Comparison of ENCODE assay signal across 8 mouse cellular contexts in genomic region chr7:100663190-100663589, GRCm38 (mm10). TPM values are rescaled to one million over a fixed set of nuclear protein-coding genes. Genes with fewer than 3 reads are reported as not detected.
DNase-seq lines count a peak whose midpoint lies in the region; ATAC-seq lines count a peak whose summit lies in the region.

No protein-coding gene starts in this region.

- DNase-seq in embryo, embryonic 10 days (ENCODE audit: low spot score), result peak; percentile 98
- DNase-seq in gastrocnemius, postnatal 14 days, result peak; percentile 95
- peak; percentile 85 to 93 for DNase-seq in left cerebral cortex, postnatal 10 days (ENCODE audit: extremely low spot score in 1 of 2, low spot score in 2 of 2)
- DNase-seq in right cerebral cortex, postnatal 14 days, result peak; percentile 95
- DNase-seq in urinary bladder, postnatal 25 days (ENCODE audit: low spot score), result peak; percentile 84

- intact Hi-C loops in gastrocnemius, postnatal 14 days (cut with DNase I; ENCODE audit: low total_unique reads), result no loop called here
- intact Hi-C loops in left cerebral cortex, postnatal 10 days (cut with DNase I), result no loop called here

- peak; percentile 81 for ATAC-seq in activated CD4-positive, CD25-positive, alpha-beta regulatory T cell, adult 4 months
- ATAC-seq in inflammation-experienced regulatory T-cells, adult 6 months, result peak; percentile 93
- ATAC-seq in megakaryocyte-erythroid progenitor cell, adult 5-6 weeks (replicated peaks; ENCODE audit: low FRiP score, low TSS enrichment, poor library complexity, severe bottlenecking), result peak; percentile 97

RNA-seq across cellular contexts. Expression of gene Plekhb1, which starts 1.0 kb away (rescaled TPM):
- under 1 TPM in 1 of 2 experiments, not detected in 1; 0.34 TPM for polyA plus RNA-seq in activated CD4-positive, CD25-positive, alpha-beta regulatory T cell, adult 4 months (2017; shearing (Covaris generic))
- total RNA-seq in gastrocnemius, postnatal 14 days (2021), result 10 to 100 TPM; 14.6 to 30.6 TPM
- polyA plus RNA-seq in inflammation-experienced regulatory T-cells, adult 6 months (2017; shearing (Covaris generic)), result under 1 TPM in 2 of 3 experiments, not detected in 1; 0.13 to 0.20 TPM
- total RNA-seq in left cerebral cortex, postnatal 10 days (2021), result 10 to 100 TPM; 27.2 to 30.9 TPM
- not detected in 2 replicates for total RNA-seq in megakaryocyte-erythroid progenitor cell, adult 5-6 weeks (2014; fragmentation: Nextera tagmentation)
- total RNA-seq in megakaryocyte-erythroid progenitor cell, adult 5-6 weeks (2017), result 0.05 TPM in 1 of 2 replicates, not detected in the other

RNA-seq across cellular contexts. Expression of gene Fam168a, which starts 43.2 kb away (rescaled TPM):
- 10 to 100 TPM; 17.3 to 18.0 TPM for polyA plus RNA-seq in activated CD4-positive, CD25-positive, alpha-beta regulatory T cell, adult 4 months (2017; shearing (Covaris generic))
- 10 to 100 TPM; 40.1 to 44.0 TPM for total RNA-seq in gastrocnemius, postnatal 14 days (2021)
- 10 to 100 TPM; 13.4 to 35.3 (median 26.6) TPM for polyA plus RNA-seq in inflammation-experienced regulatory T-cells, adult 6 months (2017; shearing (Covaris generic))
- 100 to 1,000 TPM; 267 to 276 TPM for total RNA-seq in left cerebral cortex, postnatal 10 days (2021)
- total RNA-seq in megakaryocyte-erythroid progenitor cell, adult 5-6 weeks (2014; fragmentation: Nextera tagmentation), result 26.9 and 35.9 TPM in 2 replicates
- 7.3 and 7.7 TPM in 2 replicates for total RNA-seq in megakaryocyte-erythroid progenitor cell, adult 5-6 weeks (2017)

RNA-seq across cellular contexts. Expression of gene Mrpl48, which starts 55.1 kb away (rescaled TPM):
- polyA plus RNA-seq in activated CD4-positive, CD25-positive, alpha-beta regulatory T cell, adult 4 months (2017; shearing (Covaris generic)), result 10 to 100 TPM; 60.1 to 76.0 TPM
- total RNA-seq in gastrocnemius, postnatal 14 days (2021), result 10 to 100 TPM; 74.4 to 77.5 TPM
- polyA plus RNA-seq in inflammation-experienced regulatory T-cells, adult 6 months (2017; shearing (Covaris generic)), result 10 to 100 TPM; 62.3 to 77.2 (median 72.0) TPM
- total RNA-seq in left cerebral cortex, postnatal 10 days (2021), result 10 to 100 TPM; 48.5 to 55.5 TPM
- 50.3 and 57.1 TPM in 2 replicates for total RNA-seq in megakaryocyte-erythroid progenitor cell, adult 5-6 weeks (2014; fragmentation: Nextera tagmentation)
- total RNA-seq in megakaryocyte-erythroid progenitor cell, adult 5-6 weeks (2017), result 93.1 and 138 TPM in 2 replicates

RNA-seq across cellular contexts. Expression of gene Rab6a, which starts 56.0 kb away (rescaled TPM):
- 10 to 100 TPM in 1 of 2 experiments, 1 to 10 TPM in 1; 8.7 to 12.6 TPM for polyA plus RNA-seq in activated CD4-positive, CD25-positive, alpha-beta regulatory T cell, adult 4 months (2017; shearing (Covaris generic))
- total RNA-seq in gastrocnemius, postnatal 14 days (2021), result 10 to 100 TPM; 56.3 to 59.5 TPM
- polyA plus RNA-seq in inflammation-experienced regulatory T-cells, adult 6 months (2017; shearing (Covaris generic)), result 10 to 100 TPM; 12.0 to 13.4 (median 12.4) TPM
- total RNA-seq in left cerebral cortex, postnatal 10 days (2021), result 100 to 1,000 TPM; 386 to 392 TPM
- 35.0 and 46.8 TPM in 2 replicates for total RNA-seq in megakaryocyte-erythroid progenitor cell, adult 5-6 weeks (2014; fragmentation: Nextera tagmentation)
- 50.5 and 53.1 TPM in 2 replicates for total RNA-seq in megakaryocyte-erythroid progenitor cell, adult 5-6 weeks (2017)

Comparison
In these comparisons a context has a peak if more than half of its experiments do, and no peak if none do; other contexts are left out.
1. Peak in every context shown above with its lines: DNase-seq and ATAC-seq.
2. RNA of gene Plekhb1, which starts 1.0 kb away (total RNA-seq): 27.2 to 30.9 TPM in left cerebral cortex, postnatal 10 days and 14.6 to 30.6 TPM in gastrocnemius, postnatal 14 days; 0.05 TPM in megakaryocyte-erythroid progenitor cell, adult 5-6 weeks; every median in the first group is over 10 times any median in the second.
3. RNA of gene Fam168a, which starts 43.2 kb away (total RNA-seq): 267 to 276 TPM in left cerebral cortex, postnatal 10 days; 40.1 to 44.0 TPM in gastrocnemius, postnatal 14 days and 7.3 to 35.9 TPM in megakaryocyte-erythroid progenitor cell, adult 5-6 weeks; every median in the first group is over 4 times any median in the second.